Mouse (Mus musculus): ENCODE data around the gene Il17d.

DNA sequence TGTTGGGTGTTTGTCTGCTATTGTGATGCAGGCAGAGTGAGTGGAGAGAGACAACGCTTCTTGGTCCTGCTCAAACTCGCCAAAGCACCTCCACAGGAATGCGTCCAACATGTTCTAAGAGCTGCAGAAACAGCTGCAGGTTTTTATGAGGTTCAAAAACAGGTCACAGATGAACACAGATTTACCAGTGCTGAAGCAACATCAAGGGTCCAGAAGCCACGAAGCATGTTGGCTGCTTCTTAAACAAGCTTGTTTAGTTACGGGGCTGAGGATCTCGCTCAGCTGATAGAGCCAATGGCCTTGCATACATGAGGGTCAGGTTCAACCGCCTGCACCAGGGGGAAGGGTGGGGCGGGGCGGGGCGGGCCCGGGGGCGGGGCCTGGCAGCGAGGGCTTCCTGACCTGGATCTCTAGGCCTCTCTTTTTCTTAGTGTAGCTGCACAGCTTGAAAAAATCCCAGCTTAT is 22.0 kb downstream of the Il17d start:
- TF ChIP-seq CTCF (IDR thresholded peaks at IDR 0.05; ENCODE audit: borderline replicate concordance, insufficient read depth, low read depth, low read length) (no peak), POLR2A (IDR thresholded peaks at IDR 0.05; ENCODE audit: borderline replicate concordance, insufficient read depth, low read length) (no peak)
